Mouse (Mus musculus): ENCODE data around the gene Hoxc9. TPM values are rescaled to one million over a fixed set of nuclear protein-coding genes. Genes with fewer than 3 reads are reported as not detected.

Hoxc9 gene
- polyA plus RNA-seq, 1 experiment from 2014 or later, result 0.16 TPM

DNA sequence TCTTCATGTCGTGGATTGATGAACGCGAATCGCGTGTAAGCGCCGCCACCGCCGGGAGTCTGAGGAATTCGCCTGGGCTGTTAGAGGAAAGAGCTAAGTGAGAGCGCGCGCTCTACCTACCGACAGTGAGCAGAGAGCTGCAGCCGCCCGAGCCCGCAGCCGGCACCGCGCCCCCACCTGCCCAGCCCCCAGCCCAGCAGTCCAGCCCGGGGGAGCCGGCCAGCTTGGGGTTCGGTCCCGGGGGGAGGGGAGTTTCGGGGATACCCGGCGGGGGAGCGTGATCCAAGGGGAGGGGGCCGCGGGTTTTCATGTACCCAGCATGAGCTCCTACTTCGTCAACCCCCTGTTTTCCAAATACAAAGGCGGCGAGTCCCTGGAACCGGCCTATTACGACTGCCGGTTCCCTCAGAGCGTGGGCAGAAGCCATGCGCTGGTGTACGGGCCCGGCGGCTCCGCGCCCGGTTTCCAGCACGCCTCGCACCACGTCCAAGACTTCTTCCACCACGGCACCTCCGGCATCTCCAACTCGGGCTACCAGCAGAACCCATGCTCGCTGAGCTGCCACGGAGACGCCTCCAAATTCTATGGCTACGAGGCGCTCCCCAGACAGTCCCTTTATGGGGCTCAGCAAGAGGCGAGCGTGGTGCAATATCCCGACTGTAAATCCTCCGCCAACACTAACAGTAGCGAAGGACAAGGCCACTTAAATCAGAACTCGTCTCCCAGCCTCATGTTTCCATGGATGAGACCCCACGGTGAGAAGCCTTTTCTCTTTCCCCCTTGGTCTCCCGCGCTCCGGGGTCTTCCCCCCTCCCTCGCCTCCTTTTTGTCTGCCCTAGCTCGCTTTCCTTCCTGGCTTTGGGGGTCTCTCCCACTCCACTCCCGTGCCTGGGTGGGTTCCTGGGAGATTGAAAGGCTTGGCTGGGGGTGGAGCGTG, 14.5 kb downstream of the Hoxc9 start, which contains the start of gene Hoxc8:
Gene Hoxc8 (plus strand): TSS at position 147 of the 937 bp plus-strand sequence.
- H3K27me3 ChIP-seq (replicated peaks; ENCODE audit: control insufficient read depth, insufficient read depth, low read length), result peaks cover 82% of the 10 kb centered on the region
- ATAC-seq, result no peak
- H3K4me1 ChIP-seq (ENCODE audit: control insufficient read depth, insufficient read depth, low read depth, low read length), result no peaks in the 10 kb centered on the region
- no peaks in the 10 kb centered on the region for H3K36me3 ChIP-seq (ENCODE audit: control insufficient read depth, insufficient read depth, low read length)
- H3K4me2 ChIP-seq (ENCODE audit: low read length), result peak within 1 kb of the TSS; percentile 34
- no peak within 1 kb of the TSS for H3K27ac ChIP-seq (ENCODE audit: low read depth, low read length)
- no peak within 1 kb of the TSS for H3K9ac ChIP-seq (ENCODE audit: low read depth, low read length)
- H3K9me3 ChIP-seq (ENCODE audit: control insufficient read depth, low read length), result no peaks in the 10 kb centered on the region
- H3K4me3 ChIP-seq (ENCODE audit: low read length), result peak within 1 kb of the TSS; percentile 8; the same call in 1 of the 2 replicates
- under 1% methylated on average over 60 of the region's 69 CpGs for WGBS

- H3K9me3 ChIP-seq (ENCODE audit: control insufficient read depth, low read length), result no peaks in the 10 kb centered on the region
- H3K4me1 ChIP-seq (ENCODE audit: control insufficient read depth, insufficient read depth, low read depth, low read length), result no peaks in the 10 kb centered on the region
- no peak overlapping the region for H3K4me2 ChIP-seq (ENCODE audit: low read length)
- ATAC-seq, result no peak
- no peak overlapping the region for H3K27ac ChIP-seq (ENCODE audit: low read depth, low read length)
- WGBS, result 6% methylated on average over 7 of the region's 7 CpGs
- H3K27me3 ChIP-seq (replicated peaks; ENCODE audit: control insufficient read depth, insufficient read depth, low read length), result peaks cover 79% of the 10 kb centered on the region
- H3K36me3 ChIP-seq (ENCODE audit: control insufficient read depth, insufficient read depth, low read length), result no peaks in the 10 kb centered on the region
- no peak overlapping the region for H3K9ac ChIP-seq (ENCODE audit: low read depth, low read length)
- H3K4me3 ChIP-seq (ENCODE audit: low read length), result no peak overlapping the region
These were observed 15.5 kb downstream of the Hoxc9 start for GRCm38 (mm10) chr15:102991782-102992181.

- Histone ChIP-seq H3K9ac (ENCODE audit: low read depth, low read length) (no peak overlapping the region), H3K4me1 (ENCODE audit: control insufficient read depth, insufficient read depth, low read depth, low read length) (no peaks in the 10 kb centered on the region), H3K36me3 (ENCODE audit: control insufficient read depth, insufficient read depth, low read length) (no peaks in the 10 kb centered on the region), H3K4me2 (ENCODE audit: low read length) (no peak overlapping the region), H3K27me3 (replicated peaks; ENCODE audit: control insufficient read depth, insufficient read depth, low read length) (peaks cover 78% of the 10 kb centered on the region), H3K27ac (ENCODE audit: low read depth, low read length) (no peak overlapping the region), H3K9me3 (ENCODE audit: control insufficient read depth, low read length) (no peaks in the 10 kb centered on the region), H3K4me3 (ENCODE audit: low read length) (no peak overlapping the region)
- whole genome bisulfite sequencing, result 4% methylated on average over 11 of the region's 11 CpGs
- ATAC-seq, result no peak
These were observed 16.0 kb downstream of the Hoxc9 start for GRCm38 (mm10) chr15:102992206-102992605.

- Histone ChIP-seq H3K36me3 (ENCODE audit: control insufficient read depth, insufficient read depth, low read length) (no peaks in the 10 kb centered on the region), H3K27me3 (replicated peaks; ENCODE audit: control insufficient read depth, insufficient read depth, low read length) (peaks cover 75% of the 10 kb centered on the region), H3K27ac (ENCODE audit: low read depth, low read length) (no peak overlapping the region), H3K9ac (ENCODE audit: low read depth, low read length) (no peak overlapping the region), H3K4me3 (ENCODE audit: low read length) (no peak overlapping the region), H3K9me3 (ENCODE audit: control insufficient read depth, low read length) (no peaks in the 10 kb centered on the region), H3K4me1 (ENCODE audit: control insufficient read depth, insufficient read depth, low read depth, low read length) (no peaks in the 10 kb centered on the region), H3K4me2 (ENCODE audit: low read length) (no peak overlapping the region)
- under 1% methylated on average over 3 of the region's 3 CpGs for WGBS
- ATAC-seq, result no peak
These were observed 16.6 kb downstream of the Hoxc9 start for GRCm38 (mm10) chr15:102992863-102993262.

GRCm38 (mm10) chr15:102996548-102996947, 20.3 kb downstream of the Hoxc9 start:
- no peak overlapping the region for H3K4me3 ChIP-seq (ENCODE audit: low read length)
- H3K36me3 ChIP-seq (ENCODE audit: control insufficient read depth, insufficient read depth, low read length), result no peaks in the 10 kb centered on the region
- peaks cover 5% of the 10 kb centered on the region for H3K4me1 ChIP-seq (ENCODE audit: control insufficient read depth, insufficient read depth, low read depth, low read length)
- H3K27ac ChIP-seq (ENCODE audit: low read depth, low read length), result no peak overlapping the region
- H3K9ac ChIP-seq (ENCODE audit: low read depth, low read length), result no peak overlapping the region
- no peak for ATAC-seq
- H3K4me2 ChIP-seq (ENCODE audit: low read length), result no peak overlapping the region
- no peaks in the 10 kb centered on the region for H3K9me3 ChIP-seq (ENCODE audit: control insufficient read depth, low read length)
- peaks cover 73% of the 10 kb centered on the region for H3K27me3 ChIP-seq (replicated peaks; ENCODE audit: control insufficient read depth, insufficient read depth, low read length)
- WGBS, result 4% methylated on average over 9 of the region's 9 CpGs

- peaks cover 5% of the 10 kb centered on the region for H3K4me1 ChIP-seq (ENCODE audit: control insufficient read depth, insufficient read depth, low read depth, low read length)
- peaks cover 71% of the 10 kb centered on the region for H3K27me3 ChIP-seq (replicated peaks; ENCODE audit: control insufficient read depth, insufficient read depth, low read length)
- no peaks in the 10 kb centered on the region for H3K9me3 ChIP-seq (ENCODE audit: control insufficient read depth, low read length)
- no peak for ATAC-seq
- H3K27ac ChIP-seq (ENCODE audit: low read depth, low read length), result no peak overlapping the region
- 6% methylated on average over 3 of the region's 3 CpGs for WGBS
- H3K4me2 ChIP-seq (ENCODE audit: low read length), result no peak overlapping the region
- no peaks in the 10 kb centered on the region for H3K36me3 ChIP-seq (ENCODE audit: control insufficient read depth, insufficient read depth, low read length)
- no peak overlapping the region for H3K9ac ChIP-seq (ENCODE audit: low read depth, low read length)
- no peak overlapping the region for H3K4me3 ChIP-seq (ENCODE audit: low read length)
These were observed 21.2 kb downstream of the Hoxc9 start for GRCm38 (mm10) chr15:102997431-102997830.

DNA sequence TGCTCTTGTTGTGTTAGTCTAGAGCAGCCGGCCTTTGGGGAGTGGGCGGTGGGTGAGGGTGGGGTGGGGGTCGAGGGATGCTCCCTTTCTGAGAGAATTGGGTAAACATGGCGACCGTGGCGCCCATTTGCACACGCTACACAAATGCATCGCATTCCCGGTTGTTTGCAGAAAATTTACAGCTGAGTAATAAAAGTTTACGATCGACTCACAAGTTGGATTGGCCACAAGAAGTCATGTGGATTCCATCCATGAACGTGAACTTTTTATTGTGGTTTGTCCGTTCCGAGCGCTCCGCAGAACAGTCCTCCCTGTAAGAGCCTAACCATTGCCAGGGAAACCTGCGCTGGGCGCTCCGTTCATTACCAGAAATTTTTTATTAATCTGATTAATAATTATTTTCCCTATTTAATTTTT, 21.7 kb downstream of the Hoxc9 start, which contains the start of gene Hoxc6:
Gene Hoxc6 (plus strand): TSS at position 319 of the 417 bp plus-strand sequence.
- 2% methylated on average over 19 of the region's 19 CpGs for WGBS
- peaks cover 71% of the 10 kb centered on the region for H3K27me3 ChIP-seq (replicated peaks; ENCODE audit: control insufficient read depth, insufficient read depth, low read length)
- 0 out of 2 replicates have a peak within 1 kb of the TSS, but pooled peaks have one; percentile 42 for H3K9ac ChIP-seq (ENCODE audit: low read depth, low read length)
- peak within 1 kb of the TSS; percentile 38 for H3K4me3 ChIP-seq (ENCODE audit: low read length)
- H3K36me3 ChIP-seq (ENCODE audit: control insufficient read depth, insufficient read depth, low read length), result no peaks in the 10 kb centered on the region
- H3K27ac ChIP-seq (ENCODE audit: low read depth, low read length), result no peak within 1 kb of the TSS
- no peak for ATAC-seq
- H3K9me3 ChIP-seq (ENCODE audit: control insufficient read depth, low read length), result no peaks in the 10 kb centered on the region
- peaks cover 5% of the 10 kb centered on the region for H3K4me1 ChIP-seq (ENCODE audit: control insufficient read depth, insufficient read depth, low read depth, low read length)
- H3K4me2 ChIP-seq (ENCODE audit: low read length), result peak within 1 kb of the TSS; percentile 58

DNA sequence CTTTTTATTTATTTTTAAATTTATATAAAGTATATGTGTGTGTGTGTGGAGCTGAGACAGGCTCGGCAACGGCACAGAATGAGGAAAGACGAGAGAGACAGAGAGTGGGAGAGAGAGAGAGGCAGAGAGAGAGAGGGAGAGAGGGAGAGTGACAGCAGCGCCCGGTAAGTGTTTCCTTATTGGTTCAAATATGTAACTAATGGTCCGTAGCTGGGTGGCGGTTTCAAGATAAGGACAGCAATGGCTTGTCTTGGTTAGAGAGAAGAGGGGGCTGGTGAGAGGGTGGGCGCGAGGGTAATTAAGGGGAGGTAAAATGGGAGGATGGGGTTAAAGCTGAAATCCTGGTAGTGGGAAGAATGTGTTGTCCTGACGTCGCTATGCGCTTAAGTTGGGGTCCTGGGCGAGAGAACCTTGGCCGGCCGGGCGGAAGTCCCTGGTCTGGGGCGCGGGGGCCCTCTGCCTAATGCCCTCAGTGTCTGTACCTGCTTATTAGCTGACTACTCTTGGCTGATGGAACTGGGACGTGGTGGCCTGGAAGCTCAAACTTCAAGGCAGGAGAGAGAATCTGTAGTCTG, 22.5 kb downstream of the Hoxc9 start:
- 0 out of 2 replicates have a peak, but pooled peaks have one; percentile 37 for ATAC-seq
- H3K27me3 ChIP-seq (replicated peaks; ENCODE audit: control insufficient read depth, insufficient read depth, low read length), result peaks cover 74% of the 10 kb centered on the region
- H3K9ac ChIP-seq (ENCODE audit: low read depth, low read length), result 0 out of 2 replicates have a peak overlapping the region, but pooled peaks have one; percentile 42

More for the DNA sequence above, 22.5 kb downstream of the Hoxc9 start:
- Histone ChIP-seq H3K27ac (ENCODE audit: low read depth, low read length) (no peak overlapping the region), H3K36me3 (ENCODE audit: control insufficient read depth, insufficient read depth, low read length) (no peaks in the 10 kb centered on the region), H3K9me3 (ENCODE audit: control insufficient read depth, low read length) (no peaks in the 10 kb centered on the region), H3K4me2 (ENCODE audit: low read length) (peak overlapping the region; percentile 58), H3K4me3 (ENCODE audit: low read length) (peak overlapping the region; percentile 38; the same call in 1 of the 2 replicates), H3K4me1 (ENCODE audit: control insufficient read depth, insufficient read depth, low read depth, low read length) (peaks cover 5% of the 10 kb centered on the region)
- under 1% methylated on average over 19 of the region's 19 CpGs for WGBS

All from hindbrain, embryonic 16.5 days (tissue).